Mouse (Mus musculus) liver, postnatal 0 days (tissue): ENCODE results near the gene Gipc2. TPM values are rescaled to one million over a fixed set of nuclear protein-coding genes. Genes with fewer than 3 reads are reported as not detected.

ENCODE experiments used
- ATAC-seq: fragments of 200-750 bp; cut with Nextera tagmentation; 2 replicates; pipeline ENCODE4 v1.8.0; 2017; ENCODE audit warnings: mild to moderate bottlenecking, moderate library complexity
- DNase-seq: peaks from one replicate; pipeline ENCODE4 v3.0.0-alpha.2; 2016
- H3K27ac ChIP-seq: fragments of 300-500 bp; sonication (generic); 2 replicates; pipeline ENCODE4 v1.5.1; 2014; ENCODE audit warnings: antibody characterized with exemption, moderate library complexity, mild to moderate bottlenecking, low read depth
- H3K27me3 ChIP-seq: fragments of 300-500 bp; sonication (generic); 2 replicates; pipeline ENCODE4 v1.6.1; 2014; ENCODE audit warnings: low read length, control low read depth, mixed read lengths; ENCODE audit not compliant: insufficient read depth
- H3K36me3 ChIP-seq: fragments of 300-500 bp; sonication (generic); replicated peaks from 2 replicates; pipeline ENCODE4 v1.6.1; 2014; ENCODE audit warnings: mild to moderate bottlenecking, control low read depth, low read length, moderate library complexity, mixed read lengths; ENCODE audit not compliant: insufficient read depth
- H3K4me1 ChIP-seq: fragments of 300-500 bp; sonication (generic); 2 replicates; pipeline ENCODE4 v1.6.1; 2014; ENCODE audit warnings: antibody characterized with exemption, mild to moderate bottlenecking, control low read depth; ENCODE audit not compliant: insufficient read depth
- H3K4me2 ChIP-seq: fragments of 300-500 bp; sonication (generic); 2 replicates; pipeline ENCODE4 v1.6.1; 2014; ENCODE audit warnings: low read depth, mild to moderate bottlenecking, low read length, moderate library complexity, mixed read lengths
- H3K4me3 ChIP-seq: fragments of 300-500 bp; sonication (generic); 2 replicates; pipeline ENCODE4 v1.5.1; 2014; ENCODE audit warnings: low read depth, low read length
- H3K9ac ChIP-seq: fragments of 300-500 bp; sonication (generic); replicated peaks from 2 replicates; pipeline ENCODE4 v1.6.1; 2014; ENCODE audit warnings: mild to moderate bottlenecking, moderate library complexity
- H3K9me3 ChIP-seq: fragments of 300-500 bp; sonication (generic); 2 replicates; pipeline ENCODE4 v1.6.1; 2016; ENCODE audit warnings: mild to moderate bottlenecking, control low read depth, low read length, mixed read lengths
- CTCF ChIP-seq: sonication (generic); IDR thresholded peaks from 2 replicates; pipeline ENCODE4 v1.5.1; 2016; ENCODE audit warnings: antibody characterized with exemption, low read depth
- EP300 ChIP-seq: IDR thresholded peaks from 2 replicates; pipeline ENCODE4 v1.6.1; 2016; ENCODE audit warnings: antibody characterized with exemption, low read depth, mild to moderate bottlenecking
- WGBS: fragments of 180-500 bp; shearing (Covaris S2); extraction: QIAGEN DNeasy Blood & Tissue Kit; methylation state at CpG from one replicate; pipeline ENCODE4 v1.1.7; 2014; ENCODE audit not compliant: insufficient replicate concordance; 5-methylcytosine and 5-hydroxymethylcytosine counted together
- polyA plus RNA-seq: library from polyadenylated mRNA; unstranded; fragments of >200 nt; fragmentation: Nextera tagmentation; extraction: Ambion mirVana; gene quantifications from 2 replicates; pipeline ENCODE4 v1.2.1, GENCODE M21; 2015

Gipc2 gene
- polyA plus RNA-seq, 1 experiment from 2014 or later = 3.5 TPM

- Histone ChIP-seq H3K9me3 (no peaks in the 10 kb centered on the region), H3K9ac (no peak overlapping the region), H3K27me3 (no peaks in the 10 kb centered on the region), H3K36me3 (peaks cover 30% of the 10 kb centered on the region), H3K4me3 (no peak overlapping the region), H3K27ac (peak overlapping the region; percentile 42; the same call in 1 of the 2 replicates), H3K4me2 (no peak overlapping the region), H3K4me1 (no peaks in the 10 kb centered on the region)
- TF ChIP-seq CTCF (no peak), EP300 (no peak)
- no peak for DNase-seq
- peak; percentile 80 for ATAC-seq
- 80% methylated on average over 4 of the region's 4 CpGs for WGBS
Observed at GRCm38 (mm10) chr3:152180624-152181023, 14.6 kb upstream of the Gipc2 start.

- H3K4me2 ChIP-seq = no peak overlapping the region
- H3K27ac ChIP-seq = no peak overlapping the region
- no peaks in the 10 kb centered on the region for H3K9me3 ChIP-seq
- ATAC-seq (no peak), DNase-seq (no peak)
- WGBS = 84% methylated on average over 1 of the region's 1 CpGs
- no peak for TF ChIP-seq CTCF
- TF ChIP-seq EP300 = no peak
- H3K36me3 ChIP-seq = peaks cover 17% of the 10 kb centered on the region
- H3K27me3 ChIP-seq = no peaks in the 10 kb centered on the region
- H3K4me1 ChIP-seq = no peaks in the 10 kb centered on the region
- H3K9ac ChIP-seq = no peak overlapping the region
- no peak overlapping the region for H3K4me3 ChIP-seq
Observed at GRCm38 (mm10) chr3:152179285-152179684, 13.3 kb upstream of the Gipc2 start.

- H3K9ac ChIP-seq = no peak overlapping the region
- H3K4me1 ChIP-seq = no peaks in the 10 kb centered on the region
- WGBS = 83% methylated on average over 4 of the region's 4 CpGs
- H3K4me2 ChIP-seq = no peak overlapping the region
- DNase-seq (no peak), ATAC-seq (no peak)
- peaks cover 14% of the 10 kb centered on the region for H3K36me3 ChIP-seq
- no peaks in the 10 kb centered on the region for H3K9me3 ChIP-seq
- no peaks in the 10 kb centered on the region for H3K27me3 ChIP-seq
- no peak overlapping the region for H3K4me3 ChIP-seq
- TF ChIP-seq CTCF (no peak), EP300 (no peak)
- H3K27ac ChIP-seq = no peak overlapping the region
Observed at GRCm38 (mm10) chr3:152178816-152179215, 12.8 kb upstream of the Gipc2 start.

- H3K36me3 ChIP-seq = no peaks in the 10 kb centered on the region
- peaks cover 2% of the 10 kb centered on the region; the same call in 1 of the 2 replicates for H3K27me3 ChIP-seq
- no peak for DNase-seq
- no peak for ATAC-seq
- no peak overlapping the region for H3K9ac ChIP-seq
- 71% methylated on average over 7 of the region's 7 CpGs for WGBS
- H3K27ac ChIP-seq = no peak overlapping the region
- peaks cover 8% of the 10 kb centered on the region; the same call in 1 of the 2 replicates for H3K4me1 ChIP-seq
- TF ChIP-seq EP300 = no peak
- no peak for TF ChIP-seq CTCF
- H3K4me3 ChIP-seq = no peak overlapping the region
- H3K9me3 ChIP-seq = no peaks in the 10 kb centered on the region
- no peak overlapping the region for H3K4me2 ChIP-seq
Observed at GRCm38 (mm10) chr3:152172322-152172935, 6.4 kb upstream of the Gipc2 start.

- Histone ChIP-seq H3K9ac (no peak overlapping the region), H3K4me1 (peaks cover 8% of the 10 kb centered on the region; the same call in 1 of the 2 replicates), H3K4me2 (no peak overlapping the region), H3K27ac (no peak overlapping the region), H3K36me3 (no peaks in the 10 kb centered on the region), H3K27me3 (peaks cover 8% of the 10 kb centered on the region), H3K4me3 (no peak overlapping the region), H3K9me3 (no peaks in the 10 kb centered on the region)
- TF ChIP-seq EP300 (no peak), CTCF (peak; percentile 15; the same call in 1 of the 2 replicates)
- DNase-seq (no peak), ATAC-seq (no peak)
- whole genome bisulfite sequencing = 51% methylated on average over 7 of the region's 7 CpGs
Observed at GRCm38 (mm10) chr3:152171862-152172261, 5.8 kb upstream of the Gipc2 start.

- Histone ChIP-seq H3K9ac (no peak overlapping the region), H3K4me2 (no peak overlapping the region), H3K36me3 (no peaks in the 10 kb centered on the region), H3K9me3 (no peaks in the 10 kb centered on the region), H3K4me3 (no peak overlapping the region), H3K27ac (no peak overlapping the region), H3K4me1 (peaks cover 8% of the 10 kb centered on the region; the same call in 1 of the 2 replicates), H3K27me3 (peaks cover 11% of the 10 kb centered on the region)
- DNase-seq (no peak), ATAC-seq (no peak)
- no peak for TF ChIP-seq CTCF
- TF ChIP-seq EP300 = no peak
- 44% methylated on average over 2 of the region's 2 CpGs for WGBS
Observed at GRCm38 (mm10) chr3:152171236-152171635, 5.2 kb upstream of the Gipc2 start.

- no peaks in the 10 kb centered on the region for H3K9me3 ChIP-seq
- H3K4me2 ChIP-seq = no peak overlapping the region
- 13% methylated on average over 1 of the region's 1 CpGs for WGBS
- no peak for TF ChIP-seq EP300
- TF ChIP-seq CTCF = no peak
- H3K27ac ChIP-seq = no peak overlapping the region
- no peak overlapping the region for H3K4me3 ChIP-seq
- no peak for ATAC-seq
- peaks cover 10% of the 10 kb centered on the region; the same call in 1 of the 2 replicates for H3K4me1 ChIP-seq
- no peak for DNase-seq
- no peaks in the 10 kb centered on the region for H3K36me3 ChIP-seq
- no peak overlapping the region for H3K9ac ChIP-seq
- H3K27me3 ChIP-seq = peaks cover 19% of the 10 kb centered on the region
Observed at GRCm38 (mm10) chr3:152170407-152170806, 4.4 kb upstream of the Gipc2 start.
